Mouse (Mus musculus) myocyte (in vitro differentiated cells): ENCODE data around the gene Pvalb. TPM values are rescaled to one million over a fixed set of nuclear protein-coding genes. Genes with fewer than 3 reads are reported as not detected.

ENCODE experiments used
- H3K27me3 ChIP-seq: one replicate; pipeline ENCODE4 v1.6.1; 2011; ENCODE audit not compliant: control insufficient read depth, insufficient read depth, insufficient read length
- H3K36me3 ChIP-seq: one replicate; pipeline ENCODE4 v1.6.1; 2011; ENCODE audit not compliant: control insufficient read depth, insufficient read depth
- H3K4me2 ChIP-seq: one replicate; pipeline ENCODE4 v1.6.1; 2011; ENCODE audit warnings: low read depth, control low read depth
- H3K4me3 ChIP-seq: one replicate; pipeline ENCODE4 v1.5.1; 2011; ENCODE audit warnings: mild to moderate bottlenecking, control low read depth, moderate library complexity
- H3K79me2 ChIP-seq: one replicate; pipeline ENCODE4 v1.6.1; 2011; ENCODE audit not compliant: control insufficient read depth, insufficient read depth
- H3ac ChIP-seq: one replicate; pipeline ENCODE4 v1.6.1; 2011; ENCODE audit not compliant: control insufficient read depth, insufficient read length
- CEBPB ChIP-seq: IDR thresholded peaks from 2 replicates; pipeline ENCODE4 v1.6.1; 2011; ENCODE audit warnings: mild to moderate bottlenecking, moderate library complexity; ENCODE audit not compliant: poor library complexity, insufficient read depth, severe bottlenecking
- E2F4 ChIP-seq: IDR thresholded peaks from one replicate; pipeline ENCODE4 v1.6.1; 2011; ENCODE audit warnings: mild to moderate bottlenecking, control low read depth, moderate library complexity; ENCODE audit not compliant: insufficient read depth
- MAX ChIP-seq: IDR thresholded peaks from one replicate; pipeline ENCODE4 v1.6.1; 2011; ENCODE audit warnings: low read depth, mild to moderate bottlenecking, control low read depth
- MYOD1 ChIP-seq, 3 experiments: IDR thresholded peaks; one replicate each; pipeline ENCODE4 v1.6.1; 2011; ENCODE audit warnings: control low read depth in 2 of 3, low read depth in 2 of 3, mild to moderate bottlenecking in 2 of 3, moderate library complexity in 1 of 3; ENCODE audit not compliant: insufficient read length in 2 of 3, control insufficient read depth in 1 of 3
- MYOG ChIP-seq, 3 experiments: IDR thresholded peaks; one replicate each; pipeline ENCODE4 v1.6.1; 2011; ENCODE audit warnings: control low read depth in 2 of 3, low read depth in 2 of 3, mild to moderate bottlenecking in 2 of 3; ENCODE audit not compliant: insufficient read length in 2 of 3, control insufficient read depth in 1 of 3, insufficient read depth in 1 of 3
- POLR2A ChIP-seq: IDR thresholded peaks from one replicate; pipeline ENCODE4 v1.6.1; 2011; ENCODE audit warnings: low read depth, mild to moderate bottlenecking, control low read depth, moderate library complexity; ENCODE audit not compliant: insufficient read length
- POLR2AphosphoS2 ChIP-seq: IDR thresholded peaks from one replicate; pipeline ENCODE4 v1.6.1; 2011; ENCODE audit warnings: low read depth, control low read depth; ENCODE audit not compliant: insufficient read length
- REST ChIP-seq: IDR thresholded peaks from one replicate; pipeline ENCODE4 v1.6.1; 2011; ENCODE audit warnings: mild to moderate bottlenecking, control low read depth, moderate library complexity; ENCODE audit not compliant: insufficient read depth, insufficient read length
- SRF ChIP-seq: IDR thresholded peaks from one replicate; pipeline ENCODE4 v1.6.1; 2011; ENCODE audit warnings: low read depth; ENCODE audit not compliant: control insufficient read depth, insufficient read length
- TCF12 ChIP-seq: IDR thresholded peaks from one replicate; pipeline ENCODE4 v1.6.1; 2011; ENCODE audit warnings: mild to moderate bottlenecking, control low read depth; ENCODE audit not compliant: poor library complexity, insufficient read depth, severe bottlenecking
- TCF3 ChIP-seq: IDR thresholded peaks from one replicate; pipeline ENCODE4 v1.6.1; 2011; ENCODE audit warnings: low read depth, control low read depth; ENCODE audit not compliant: insufficient read length
- USF1 ChIP-seq: IDR thresholded peaks from one replicate; pipeline ENCODE4 v1.6.1; 2011; ENCODE audit warnings: low read depth, mild to moderate bottlenecking, control low read depth, moderate library complexity
- polyA plus RNA-seq: library from polyadenylated mRNA; unstranded; fragments of >200 nt; fragmentation: generic; extraction: Trizol; gene quantifications from one replicate; pipeline ENCODE4 v1.2.1, GENCODE M21; 2012; ENCODE audit warnings: missing spikeins

Pvalb gene
- polyA plus RNA-seq, 1 experiment: 5.4 TPM

DNA sequence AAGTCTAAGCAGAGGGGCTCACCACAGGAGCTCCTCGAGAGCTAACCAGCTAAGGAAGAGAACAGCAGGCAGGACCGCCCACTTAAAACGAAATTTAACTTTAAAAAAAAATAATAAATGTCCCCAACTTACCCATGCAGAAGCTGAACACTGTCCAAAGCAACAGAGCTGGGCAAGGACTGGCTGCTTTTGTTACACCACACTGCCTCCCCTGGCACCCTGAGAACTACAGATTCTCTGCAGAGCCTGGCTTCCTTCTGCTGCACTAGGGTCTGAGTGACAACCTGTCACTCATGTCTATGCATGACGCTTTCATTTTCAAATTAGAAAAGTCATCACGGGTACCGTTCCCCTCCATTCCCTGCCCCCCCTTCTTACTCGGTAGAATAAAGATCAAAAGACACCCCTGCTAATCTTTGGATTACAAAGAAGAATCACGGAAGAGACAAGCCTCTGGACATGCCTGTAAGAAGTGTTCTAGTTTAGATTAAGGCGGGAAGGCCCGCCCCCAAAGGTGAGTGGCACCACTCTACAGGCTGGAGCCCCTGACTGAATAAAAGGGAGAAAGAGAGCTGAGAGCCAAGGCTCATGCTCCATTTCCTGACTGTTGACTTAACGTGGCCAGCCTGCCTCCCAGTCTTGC, 33.8 kb downstream of the Pvalb start:
- Histone ChIP-seq H3K36me3 (no peaks in the 10 kb centered on the region), H3K79me2 (no peaks in the 10 kb centered on the region), H3K4me3 (peak overlapping the region; percentile 31), H3K27me3 (no peaks in the 10 kb centered on the region), H3K4me2 (no peak overlapping the region), H3ac (no peak overlapping the region)
- TF ChIP-seq USF1 (no peak), E2F4 (no peak), MAX (no peak), REST (no peak), POLR2A (no peak), TCF3 (no peak), CEBPB (no peak), MYOG (IDR thresholded peaks at IDR 0.05; ENCODE audit: control insufficient read depth in 1 of 3, insufficient read depth in 1 of 3, insufficient read length in 2 of 3, low read depth in 2 of 3) (no peak), TCF12 (no peak), MYOD1 (IDR thresholded peaks at IDR 0.05; ENCODE audit: control insufficient read depth in 1 of 3, insufficient read length in 2 of 3, low read depth in 2 of 3) (no peak), POLR2AphosphoS2 (no peak), SRF (no peak)

DNA sequence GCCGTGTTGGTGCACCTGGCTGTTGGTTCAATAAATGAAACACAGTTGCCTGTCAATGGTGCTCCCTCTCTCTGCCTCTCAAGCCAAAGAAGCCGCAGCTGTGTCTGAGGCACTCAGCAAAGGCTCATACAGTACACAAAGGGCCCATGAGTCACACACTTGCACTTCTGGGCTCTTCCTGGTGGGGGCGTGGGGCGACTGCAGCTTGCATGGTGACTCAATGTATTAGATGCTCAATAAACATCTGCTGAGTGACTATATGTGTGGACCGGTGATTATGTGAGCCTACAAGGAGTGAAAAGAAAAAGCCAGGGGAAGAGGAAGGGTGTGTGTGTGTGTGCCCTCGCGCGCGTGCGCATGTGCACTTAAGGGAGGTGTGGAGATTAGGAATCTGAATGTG, 34.5 kb downstream of the Pvalb start:
- TF ChIP-seq REST: no peak
- TF ChIP-seq TCF12: no peak
- TF ChIP-seq TCF3: no peak
- TF ChIP-seq POLR2AphosphoS2: no peak
- TF ChIP-seq MYOD1 (IDR thresholded peaks at IDR 0.05; ENCODE audit: control insufficient read depth in 1 of 3, insufficient read length in 2 of 3, low read depth in 2 of 3): no peak
- no peak for TF ChIP-seq USF1
- no peak for TF ChIP-seq CEBPB
- TF ChIP-seq E2F4: no peak
- TF ChIP-seq MYOG (IDR thresholded peaks at IDR 0.05; ENCODE audit: control insufficient read depth in 1 of 3, insufficient read depth in 1 of 3, insufficient read length in 2 of 3, low read depth in 2 of 3): no peak
- TF ChIP-seq SRF: no peak
- no peak for TF ChIP-seq POLR2A
- no peak for TF ChIP-seq MAX
- H3K27me3 ChIP-seq: no peaks in the 10 kb centered on the region
- no peak overlapping the region for H3ac ChIP-seq
- H3K79me2 ChIP-seq: no peaks in the 10 kb centered on the region
- no peaks in the 10 kb centered on the region for H3K36me3 ChIP-seq
- H3K4me2 ChIP-seq: no peak overlapping the region
- H3K4me3 ChIP-seq: no peak overlapping the region

DNA sequence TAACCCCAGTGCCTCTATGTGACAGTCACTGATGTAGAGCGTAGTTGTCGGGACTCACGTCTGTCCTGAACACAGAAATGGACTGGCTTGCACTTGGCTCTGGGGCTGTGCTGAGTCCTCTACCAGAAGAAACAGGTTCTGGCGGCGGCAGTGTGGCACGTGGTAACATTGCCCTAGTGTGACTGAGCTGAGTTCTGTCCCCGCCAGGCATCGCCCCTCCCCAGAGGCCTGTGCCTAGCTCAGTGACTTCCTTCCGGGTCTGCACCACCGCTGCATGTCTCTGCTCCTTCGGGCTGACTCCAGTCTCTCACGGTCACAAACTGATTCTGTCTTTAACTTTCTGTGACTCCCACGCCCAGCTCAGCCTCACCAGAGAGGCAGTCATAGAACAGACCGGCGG, 35.5 kb downstream of the Pvalb start:
- Histone ChIP-seq H3K79me2 (no peaks in the 10 kb centered on the region), H3K4me2 (no peak overlapping the region), H3K36me3 (no peaks in the 10 kb centered on the region), H3K4me3 (no peak overlapping the region), H3ac (no peak overlapping the region), H3K27me3 (no peaks in the 10 kb centered on the region)
- TF ChIP-seq MYOG (IDR thresholded peaks at IDR 0.05; ENCODE audit: control insufficient read depth in 1 of 3, insufficient read depth in 1 of 3, insufficient read length in 2 of 3, low read depth in 2 of 3): no peak
- no peak for TF ChIP-seq REST
- no peak for TF ChIP-seq POLR2A
- TF ChIP-seq SRF: no peak
- no peak for TF ChIP-seq POLR2AphosphoS2
- TF ChIP-seq CEBPB: no peak
- no peak for TF ChIP-seq TCF12
- no peak for TF ChIP-seq MAX
- no peak for TF ChIP-seq E2F4
- no peak for TF ChIP-seq USF1
- TF ChIP-seq TCF3: no peak
- TF ChIP-seq MYOD1 (IDR thresholded peaks at IDR 0.05; ENCODE audit: control insufficient read depth in 1 of 3, insufficient read length in 2 of 3, low read depth in 2 of 3): no peak

DNA sequence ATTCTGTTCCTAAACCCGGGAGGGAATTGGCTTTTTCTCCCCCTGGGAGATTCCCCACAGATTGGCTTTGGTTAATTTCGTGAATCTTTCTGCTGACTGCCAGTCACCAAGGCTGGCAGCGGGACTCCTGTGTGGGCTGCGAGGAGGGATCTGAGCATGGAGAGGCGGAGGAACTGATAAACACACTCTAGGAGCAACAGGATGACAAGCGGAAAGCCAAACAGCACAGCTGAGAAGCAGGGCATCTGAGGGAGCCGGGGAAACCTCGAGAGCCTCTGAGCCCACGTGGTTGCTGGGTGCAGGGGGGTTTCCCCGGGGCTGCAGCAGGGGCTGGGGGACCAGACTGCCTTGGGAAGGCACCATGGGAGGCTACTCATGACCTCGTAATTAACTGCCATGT, 36.6 kb downstream of the Pvalb start:
- TF ChIP-seq SRF (no peak), TCF12 (no peak), E2F4 (no peak), POLR2A (no peak), MAX (no peak), MYOG (IDR thresholded peaks at IDR 0.05; ENCODE audit: control insufficient read depth in 1 of 3, insufficient read depth in 1 of 3, insufficient read length in 2 of 3, low read depth in 2 of 3) (no peak), TCF3 (no peak), POLR2AphosphoS2 (no peak), CEBPB (no peak), REST (no peak), MYOD1 (IDR thresholded peaks at IDR 0.05; ENCODE audit: control insufficient read depth in 1 of 3, insufficient read length in 2 of 3, low read depth in 2 of 3) (no peak), USF1 (no peak)
- H3K27me3 ChIP-seq: no peaks in the 10 kb centered on the region
- H3ac ChIP-seq: no peak overlapping the region
- H3K79me2 ChIP-seq: no peaks in the 10 kb centered on the region
- no peaks in the 10 kb centered on the region for H3K36me3 ChIP-seq
- H3K4me3 ChIP-seq: no peak overlapping the region
- H3K4me2 ChIP-seq: no peak overlapping the region
